Comparison of ENCODE assay signal across 12 mouse cellular contexts in genomic region chr7:132705130-132705529, GRCm38 (mm10).
DNase-seq lines count a peak whose midpoint lies in the region; ATAC-seq and TF ChIP-seq lines count a peak whose summit lies in the region.
"Had no signal": no experiment of that assay in that cellular context is flagged by ENCODE, and none has a peak within 500 bp of the region (broad histone marks: within the 10 kb centered on the region; RNA-seq: fewer than 3 reads in every experiment).

No protein-coding gene starts in this region.

- TF ChIP-seq POLR2A in lung, adult 2 months (IDR thresholded peaks at IDR 0.05; ENCODE audit: borderline replicate concordance, extremely low read depth, low read depth, low read length): no peak

- no peaks in the 10 kb centered on the region for H3K27me3 ChIP-seq in forebrain, embryonic 14.5 days (replicated peaks; ENCODE audit: control insufficient read depth, insufficient read depth, low read length)
- H3K27me3 ChIP-seq: forebrain, embryonic 12.5 days; heart, embryonic 15.5 days; lung, embryonic 15.5 days had no signal

- peak; percentile 25; the same call in 1 of the 2 replicates for ATAC-seq in neutrophil, adult 5-6 weeks (ENCODE audit: extremely low read depth, insufficient number of reproducible peaks, low FRiP score, poor library complexity, severe bottlenecking)
- no peak for ATAC-seq in forebrain, embryonic 14.5 days

- DNase-seq in lung, adult 2 months: no peak
- no peak for DNase-seq in lung, postnatal 4 days
- DNase-seq in ES-CJ7 (ENCODE audit: low read depth, low spot score): peak; percentile 49
- DNase-seq in urinary bladder, postnatal 4 days (ENCODE audit: low spot score in 2 of 2): no peak
- DNase-seq in left cerebral cortex, postnatal 10 days (ENCODE audit: extremely low spot score in 1 of 2, low spot score in 2 of 2): no peak
- DNase-seq in forebrain, embryonic 14.5 days (ENCODE audit: low spot score): no peak

- no peaks in the 10 kb centered on the region for H3K9me3 ChIP-seq in forebrain, embryonic 14.5 days (replicated peaks; ENCODE audit: control insufficient read depth, low read length)
- H3K9me3 ChIP-seq: forebrain, embryonic 12.5 days; heart, embryonic 15.5 days; lung, embryonic 15.5 days had no signal

- no peak overlapping the region for H3K4me2 ChIP-seq in forebrain, embryonic 14.5 days (ENCODE audit: low read length)
- H3K4me2 ChIP-seq: forebrain, embryonic 12.5 days; heart, embryonic 15.5 days; lung, embryonic 15.5 days had no signal

- TF ChIP-seq CTCF in lung, adult 2 months (IDR thresholded peaks at IDR 0.05; ENCODE audit: insufficient read depth, low read length): peak; percentile 34

- 86% methylated on average over 7 of the region's 7 CpGs for WGBS in lung, adult 2 months
- 91% methylated on average over 7 of the region's 7 CpGs for WGBS in forebrain, embryonic 14.5 days

- H3K4me1 ChIP-seq in lung, adult 2 months (ENCODE audit: control insufficient read depth, insufficient read depth, low read length): peaks cover 8% of the 10 kb centered on the region
- H3K4me1 ChIP-seq in brown adipose tissue, adult 24 weeks (ENCODE audit: control insufficient read depth, insufficient read depth, insufficient read length, low read length): peaks cover 41% of the 10 kb centered on the region
- H3K4me1 ChIP-seq in forebrain, embryonic 14.5 days (ENCODE audit: control insufficient read depth, insufficient read depth, low read length): no peaks in the 10 kb centered on the region
- H3K4me1 ChIP-seq: forebrain, embryonic 12.5 days had no signal

- intact Hi-C loops in left cerebral cortex, postnatal 10 days (cut with DNase I): no loop called here

- H3K9ac ChIP-seq in forebrain, embryonic 14.5 days (ENCODE audit: low read length): no peak overlapping the region
- H3K9ac ChIP-seq: forebrain, embryonic 12.5 days; heart, embryonic 15.5 days; lung, embryonic 15.5 days had no signal

- H3K4me3 ChIP-seq in lung, adult 2 months (replicated peaks; ENCODE audit: extremely low read depth, low read depth, low read length): no peak overlapping the region
- no peak overlapping the region for H3K4me3 ChIP-seq in brown adipose tissue, adult 24 weeks (ENCODE audit: insufficient read depth, low read depth, low read length)
- no peak overlapping the region for H3K4me3 ChIP-seq in forebrain, embryonic 14.5 days (ENCODE audit: low read depth, low read length)
- H3K4me3 ChIP-seq: forebrain, embryonic 12.5 days; heart, embryonic 15.5 days; lung, embryonic 15.5 days; myocyte had no signal

- H3K36me3 ChIP-seq in forebrain, embryonic 14.5 days (ENCODE audit: control insufficient read depth, insufficient read depth, low read length): no peaks in the 10 kb centered on the region
- H3K36me3 ChIP-seq: forebrain, embryonic 12.5 days; heart, embryonic 15.5 days; lung, embryonic 15.5 days had no signal

- H3K27ac ChIP-seq in brown adipose tissue, adult 24 weeks (replicated peaks; ENCODE audit: low read depth, low read length): peak overlapping the region; percentile 80
- H3K27ac ChIP-seq in forebrain, embryonic 14.5 days (ENCODE audit: low read depth, low read length): no peak overlapping the region
- H3K27ac ChIP-seq: forebrain, embryonic 12.5 days; heart, embryonic 15.5 days; lung, embryonic 15.5 days had no signal
